Mouse (Mus musculus): ENCODE measurements at regions not wholly inside any gene's neighbourhood (a gene's known extent, or its start where the extent isn't known, plus 50 kb on each side); places are given as distances from the start of the nearest gene placed in this dataset.

- no peak for TF ChIP-seq CTCF (IDR thresholded peaks at IDR 0.05; ENCODE audit: low read depth)
- TF ChIP-seq EP300 (optimal IDR thresholded peaks at IDR 0.05) = no peak
Observed at GRCm38 (mm10) chr1:155494347-155494746, 63.6 kb upstream of the Acbd6 start.
